ENCODE assay signal across 9 mouse cellular contexts in genomic region chr8:122522796-122523651, GRCm38 (mm10). TPM values are rescaled to one million over a fixed set of nuclear protein-coding genes. Genes with fewer than 3 reads are reported as not detected.
A peak's percentile ranks its signal among the peaks of the same experiment; 100 is the strongest.
DNase-seq lines count a peak whose midpoint lies in the region; ATAC-seq and TF ChIP-seq lines count a peak whose summit lies in the region.
"Had no signal": no experiment of that assay in that cellular context is flagged by ENCODE, and none has a peak within 500 bp of the region (broad histone marks: within the 10 kb centered on the region; RNA-seq: fewer than 3 reads in every experiment).

No protein-coding gene starts in this region.

- H3K27me3 ChIP-seq in heart, embryonic 14.5 days (ENCODE audit: control insufficient read depth, insufficient read depth, low read length), result no peaks in the 10 kb centered on the region
- H3K27me3 ChIP-seq in kidney, postnatal 0 days (ENCODE audit: insufficient read depth, low read length), result no peaks in the 10 kb centered on the region
- no peaks in the 10 kb centered on the region for H3K27me3 ChIP-seq in stomach, postnatal 0 days (ENCODE audit: control insufficient read depth, insufficient read depth, low read length)

- H3K4me3 ChIP-seq in heart, embryonic 14.5 days (ENCODE audit: control insufficient read depth in 1 of 2, insufficient read depth in 1 of 2, low read depth in 1 of 2, low read length in 2 of 2), result no peak overlapping the region
- no peak overlapping the region for H3K4me3 ChIP-seq in kidney, postnatal 0 days (replicated peaks; ENCODE audit: low read depth, low read length)
- no peak overlapping the region for H3K4me3 ChIP-seq in stomach, postnatal 0 days (ENCODE audit: low read depth, low read length)
- H3K4me3 ChIP-seq: erythroblast, embryonic 14.5 days had no signal

- no peak for TF ChIP-seq CTCF in kidney, postnatal 0 days (IDR thresholded peaks at IDR 0.05; ENCODE audit: low read depth)
- TF ChIP-seq CTCF in stomach, postnatal 0 days (IDR thresholded peaks at IDR 0.05; ENCODE audit: low read depth), result no peak

- H3K36me3 ChIP-seq in heart, embryonic 14.5 days (ENCODE audit: control insufficient read depth, insufficient read depth, low read length), result no peaks in the 10 kb centered on the region
- no peaks in the 10 kb centered on the region for H3K36me3 ChIP-seq in kidney, postnatal 0 days (ENCODE audit: insufficient read depth, low read length)
- H3K36me3 ChIP-seq in stomach, postnatal 0 days (ENCODE audit: control insufficient read depth, insufficient read depth, low read length), result no peaks in the 10 kb centered on the region

- no peak for TF ChIP-seq EP300 in stomach, postnatal 0 days (optimal IDR thresholded peaks at IDR 0.05)

- 25% methylated on average over 14 of the region's 14 CpGs for WGBS in heart, embryonic 14.5 days
- WGBS in kidney, postnatal 0 days, result 37% methylated on average over 14 of the region's 14 CpGs
- 29% methylated on average over 14 of the region's 14 CpGs for WGBS in stomach, postnatal 0 days

- peak overlapping the region; percentile 80 to 83 for H3K27ac ChIP-seq in heart, embryonic 14.5 days (replicated peaks in 1 of 2; ENCODE audit: control insufficient read depth in 1 of 2, insufficient read depth in 1 of 2, low read depth in 2 of 2, low read length in 2 of 2)
- peak overlapping the region; percentile 93 for H3K27ac ChIP-seq in kidney, postnatal 0 days
- peak overlapping the region; percentile 88 for H3K27ac ChIP-seq in stomach, postnatal 0 days (replicated peaks)

- H3K4me2 ChIP-seq in heart, embryonic 14.5 days (ENCODE audit: low read length), result peak overlapping the region; percentile 54
- H3K4me2 ChIP-seq in kidney, postnatal 0 days (ENCODE audit: low read length), result peak overlapping the region; percentile 14
- peak overlapping the region; percentile 34 for H3K4me2 ChIP-seq in stomach, postnatal 0 days (replicated peaks; ENCODE audit: low read depth)

- H3K9me3 ChIP-seq in heart, embryonic 14.5 days (ENCODE audit: control insufficient read depth, low read length), result no peaks in the 10 kb centered on the region
- H3K9me3 ChIP-seq in kidney, postnatal 0 days (replicated peaks; ENCODE audit: low read length), result no peaks in the 10 kb centered on the region
- H3K9me3 ChIP-seq in stomach, postnatal 0 days (ENCODE audit: control insufficient read depth, low read length), result no peaks in the 10 kb centered on the region

- no peak for ATAC-seq in heart, embryonic 14.5 days (ENCODE audit: insufficient number of reproducible peaks, insufficient read depth, low FRiP score, low read depth)
- ATAC-seq in kidney, postnatal 0 days (replicated peaks; ENCODE audit: low FRiP score, low read depth), result peak; percentile 61
- ATAC-seq in stomach, postnatal 0 days (ENCODE audit: low FRiP score, low TSS enrichment), result peak; percentile 73
- no peak for ATAC-seq in CD4-positive, CD25-positive, alpha-beta regulatory T cell, adult 4 months

- peaks cover 64 to 79% of the 10 kb centered on the region in 2 experiments for H3K4me1 ChIP-seq in heart, embryonic 14.5 days (ENCODE audit: control insufficient read depth in 2 of 2, insufficient read depth in 2 of 2, low read length in 2 of 2)
- H3K4me1 ChIP-seq in kidney, postnatal 0 days (replicated peaks; ENCODE audit: insufficient read depth, low read length), result peaks cover 55% of the 10 kb centered on the region
- peaks cover 18% of the 10 kb centered on the region for H3K4me1 ChIP-seq in stomach, postnatal 0 days (replicated peaks; ENCODE audit: control insufficient read depth, insufficient read depth)

- DNase-seq in adrenal gland, adult (ENCODE audit: inconsistent age in 2 of 2, low spot score in 1 of 2), result peak; percentile 48 to 66
- DNase-seq in adrenal gland, postnatal 25 days, result no peak
- DNase-seq in embryo, embryonic 10.5 days (ENCODE audit: low spot score), result peak; percentile 30
- peak; percentile 74 for DNase-seq in kidney, postnatal 0 days (ENCODE audit: low spot score)
- DNase-seq in lung, postnatal 14 days, result peak; percentile 75
- DNase-seq in stomach, postnatal 0 days (ENCODE audit: low spot score), result peak; percentile 71

- H3K9ac ChIP-seq in heart, embryonic 14.5 days (ENCODE audit: low read length), result peak overlapping the region; percentile 66
- H3K9ac ChIP-seq in kidney, postnatal 0 days (ENCODE audit: low read depth, low read length), result no peak overlapping the region
- peak overlapping the region; percentile 50 for H3K9ac ChIP-seq in stomach, postnatal 0 days (ENCODE audit: low read length)

RNA-seq across cellular contexts. Expression of gene Piezo1, which starts 28.1 kb away (rescaled TPM):
- total RNA-seq in adrenal gland, postnatal 25 days (2021), result 18.3 and 20.1 TPM in 2 replicates
- polyA plus RNA-seq in heart, embryonic 14.5 days (2014; fragmentation: Nextera tagmentation; extraction: Ambion mirVana), result 14.9 and 16.3 TPM in 2 replicates
- 12.5 and 14.9 TPM in 2 replicates for polyA plus RNA-seq in kidney, postnatal 0 days (2015; fragmentation: Nextera tagmentation; extraction: Ambion mirVana)
- polyA plus RNA-seq in stomach, postnatal 0 days (2015; fragmentation: Nextera tagmentation; extraction: Ambion mirVana), result 7.0 and 8.2 TPM in 2 replicates
- polyA plus RNA-seq in CD4-positive, CD25-positive, alpha-beta regulatory T cell, adult 4 months (2017; shearing (Covaris generic)), result 10 to 100 TPM; 15.3 to 22.7 TPM

RNA-seq across cellular contexts. Expression of gene Cdt1, which starts 44.8 kb away (rescaled TPM):
- total RNA-seq in adrenal gland, postnatal 25 days (2021), result 12.5 and 17.7 TPM in 2 replicates
- 23.2 and 27.6 TPM in 2 replicates for polyA plus RNA-seq in heart, embryonic 14.5 days (2014; fragmentation: Nextera tagmentation; extraction: Ambion mirVana)
- polyA plus RNA-seq in kidney, postnatal 0 days (2015; fragmentation: Nextera tagmentation; extraction: Ambion mirVana), result 21.2 and 24.7 TPM in 2 replicates
- polyA plus RNA-seq in stomach, postnatal 0 days (2015; fragmentation: Nextera tagmentation; extraction: Ambion mirVana), result 11.8 TPM in 2 replicates
- polyA plus RNA-seq in CD4-positive, CD25-positive, alpha-beta regulatory T cell, adult 4 months (2017; shearing (Covaris generic)), result 10 to 100 TPM in 1 of 2 experiments, 1 to 10 TPM in 1; 8.2 to 12.6 TPM

RNA-seq across cellular contexts. Expression of gene Ctu2, which starts 47.1 kb away (rescaled TPM):
- 20.6 and 24.7 TPM in 2 replicates for total RNA-seq in adrenal gland, postnatal 25 days (2021)
- polyA plus RNA-seq in heart, embryonic 14.5 days (2014; fragmentation: Nextera tagmentation; extraction: Ambion mirVana), result 24.9 and 33.0 TPM in 2 replicates
- 44.5 and 45.6 TPM in 2 replicates for polyA plus RNA-seq in kidney, postnatal 0 days (2015; fragmentation: Nextera tagmentation; extraction: Ambion mirVana)
- polyA plus RNA-seq in stomach, postnatal 0 days (2015; fragmentation: Nextera tagmentation; extraction: Ambion mirVana), result 33.1 and 34.5 TPM in 2 replicates
- 10 to 100 TPM; 11.5 to 16.9 TPM for polyA plus RNA-seq in CD4-positive, CD25-positive, alpha-beta regulatory T cell, adult 4 months (2017; shearing (Covaris generic))

RNA-seq across cellular contexts. Expression of gene Rnf166, which starts 47.2 kb away (rescaled TPM):
- total RNA-seq in adrenal gland, postnatal 25 days (2021), result 65.3 and 66.5 TPM in 2 replicates
- polyA plus RNA-seq in heart, embryonic 14.5 days (2014; fragmentation: Nextera tagmentation; extraction: Ambion mirVana), result 39.8 and 40.8 TPM in 2 replicates
- 44.0 and 44.5 TPM in 2 replicates for polyA plus RNA-seq in kidney, postnatal 0 days (2015; fragmentation: Nextera tagmentation; extraction: Ambion mirVana)
- polyA plus RNA-seq in stomach, postnatal 0 days (2015; fragmentation: Nextera tagmentation; extraction: Ambion mirVana), result 31.2 and 32.2 TPM in 2 replicates
- polyA plus RNA-seq in CD4-positive, CD25-positive, alpha-beta regulatory T cell, adult 4 months (2017; shearing (Covaris generic)), result 10 to 100 TPM; 27.3 to 31.0 TPM

RNA-seq across cellular contexts. Expression of gene Aprt, which starts 53.7 kb away (rescaled TPM):
- total RNA-seq in adrenal gland, postnatal 25 days (2021), result 50.6 and 66.4 TPM in 2 replicates
- polyA plus RNA-seq in heart, embryonic 14.5 days (2014; fragmentation: Nextera tagmentation; extraction: Ambion mirVana), result 240 and 243 TPM in 2 replicates
- polyA plus RNA-seq in kidney, postnatal 0 days (2015; fragmentation: Nextera tagmentation; extraction: Ambion mirVana), result 354 and 392 TPM in 2 replicates
- polyA plus RNA-seq in stomach, postnatal 0 days (2015; fragmentation: Nextera tagmentation; extraction: Ambion mirVana), result 311 and 314 TPM in 2 replicates
- polyA plus RNA-seq in CD4-positive, CD25-positive, alpha-beta regulatory T cell, adult 4 months (2017; shearing (Covaris generic)), result 100 to 1,000 TPM; 146 to 207 TPM

Comparison
In these comparisons a context has a peak if more than half of its experiments do, and no peak if none do; other contexts are left out.
1. ATAC-seq: peak in kidney, postnatal 0 days (single experiment) and stomach, postnatal 0 days (single experiment); none in heart, embryonic 14.5 days (single experiment) and CD4-positive, CD25-positive, alpha-beta regulatory T cell, adult 4 months (single experiment).
2. Peak in every context shown above with its lines, with median percentiles within 50 percentile points of each other: H3K27ac ChIP-seq and H3K4me2 ChIP-seq.